Mouse (Mus musculus): ENCODE results near the gene Kcnh7.
A peak's percentile ranks its signal among the peaks of the same experiment; 100 is the strongest.

Kcnh7 gene

DNA sequence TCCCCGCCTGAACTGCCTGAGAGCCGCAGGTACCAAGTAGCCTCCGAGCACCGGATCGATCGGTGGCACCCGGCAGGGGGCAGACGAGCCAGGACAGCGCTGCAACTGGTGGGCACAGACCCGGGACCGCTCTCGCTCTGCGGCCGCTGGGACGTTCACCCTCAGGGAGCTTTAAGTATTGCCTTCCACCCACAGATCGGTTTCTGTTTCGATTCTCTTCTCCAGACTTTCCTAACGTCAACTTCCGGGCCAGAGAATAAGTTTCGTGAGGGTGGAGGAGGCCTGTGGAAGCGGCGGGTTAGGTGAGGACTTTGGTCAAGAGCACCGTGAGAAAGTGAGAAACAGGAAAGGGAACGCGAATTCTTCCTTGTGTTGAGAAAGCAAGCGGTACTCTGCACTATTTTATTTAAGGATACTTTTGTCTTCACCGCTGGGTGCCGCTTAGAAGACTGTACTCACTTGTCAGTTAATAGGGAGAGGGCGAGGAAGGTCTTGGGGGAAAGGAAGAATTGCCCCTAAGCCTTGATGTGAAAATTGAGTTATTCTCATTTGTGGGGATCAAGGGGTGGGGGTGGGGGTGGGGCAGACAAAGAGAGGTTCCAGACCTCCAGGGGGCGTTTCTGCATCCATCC lies 538.0 kb downstream of the Kcnh7 start, which contains the start of gene Ifih1:
Ifih1 (minus strand) TSS at position 242 of the 632 bp plus-strand sequence.
- peak; percentile 77 for DNase-seq (ENCODE audit: low spot score)

DNA sequence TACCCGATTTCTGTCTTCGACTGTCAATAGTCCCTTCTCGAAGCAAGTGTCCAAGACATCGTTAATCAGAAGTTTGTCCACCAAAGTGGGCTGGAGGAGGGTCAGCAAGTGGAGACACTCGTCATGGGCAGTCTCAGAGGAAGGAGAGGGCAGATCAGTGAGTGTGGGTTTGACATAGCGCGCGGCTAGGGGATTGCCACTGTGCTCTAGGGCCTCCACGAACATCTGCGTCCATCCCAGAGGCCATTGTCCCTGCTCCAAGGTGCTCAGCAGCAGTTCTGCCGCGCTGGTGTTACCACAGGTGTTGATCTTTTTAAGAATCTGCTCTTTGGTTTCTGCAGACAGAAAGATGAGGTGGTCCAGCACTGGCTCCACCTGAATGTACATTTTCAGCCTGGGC lies 538.6 kb downstream of the Kcnh7 start:
- DNase-seq (ENCODE audit: low spot score): peak; percentile 29

DNA sequence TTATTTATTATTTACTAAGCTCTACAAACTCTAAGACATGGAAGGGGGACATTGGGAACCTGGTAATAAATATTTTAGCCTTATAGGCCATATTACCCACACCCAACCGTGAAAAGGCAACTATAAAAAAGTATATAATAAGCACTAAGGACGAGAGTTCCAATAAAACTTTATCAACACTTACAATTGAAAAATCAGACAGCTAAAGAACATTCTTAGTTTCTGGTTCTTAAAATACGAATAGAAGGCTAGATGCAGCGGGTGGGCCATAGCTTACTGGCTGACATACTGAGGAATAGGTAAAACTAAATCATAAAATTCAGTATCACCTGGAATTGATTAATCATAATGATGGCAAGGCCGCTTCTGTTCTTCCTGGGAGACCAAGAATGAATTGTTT lies 539.2 kb downstream of the Kcnh7 start:
- no peak for DNase-seq (ENCODE audit: low spot score)

All from embryo, embryonic 10.5 days (tissue).